Mouse (Mus musculus) adrenal gland, adult 18-20 months (tissue): ENCODE data around the gene Akr7a5. TPM values are rescaled to one million over a fixed set of nuclear protein-coding genes. Genes with fewer than 3 reads are reported as not detected.

Experiments used
- DNase-seq, 2 experiments: peaks; one replicate each; pipeline ENCODE4 v3.0.0; 2021 to 2022; ENCODE audit warnings: low spot score in 2 of 2
- microRNA-seq, 2 experiments: library from miRNA; unstranded; fragments of <30 nt; microRNA quantifications; one replicate each; pipeline ENCODE4 v1.2.0; 2021; ENCODE audit warnings: borderline number of aligned reads in 2 of 2
- total RNA-seq, 2 experiments: library from RNA; stranded (reverse); gene quantifications; 1 replicate in 1 of 2; 2 replicates in 1 of 2; pipeline ENCODE4 v1.2.3; 2021

The Akr7a5 gene
- total RNA-seq, 2 experiments from 2014 or later = 59.3 to 71.3 TPM

DNA sequence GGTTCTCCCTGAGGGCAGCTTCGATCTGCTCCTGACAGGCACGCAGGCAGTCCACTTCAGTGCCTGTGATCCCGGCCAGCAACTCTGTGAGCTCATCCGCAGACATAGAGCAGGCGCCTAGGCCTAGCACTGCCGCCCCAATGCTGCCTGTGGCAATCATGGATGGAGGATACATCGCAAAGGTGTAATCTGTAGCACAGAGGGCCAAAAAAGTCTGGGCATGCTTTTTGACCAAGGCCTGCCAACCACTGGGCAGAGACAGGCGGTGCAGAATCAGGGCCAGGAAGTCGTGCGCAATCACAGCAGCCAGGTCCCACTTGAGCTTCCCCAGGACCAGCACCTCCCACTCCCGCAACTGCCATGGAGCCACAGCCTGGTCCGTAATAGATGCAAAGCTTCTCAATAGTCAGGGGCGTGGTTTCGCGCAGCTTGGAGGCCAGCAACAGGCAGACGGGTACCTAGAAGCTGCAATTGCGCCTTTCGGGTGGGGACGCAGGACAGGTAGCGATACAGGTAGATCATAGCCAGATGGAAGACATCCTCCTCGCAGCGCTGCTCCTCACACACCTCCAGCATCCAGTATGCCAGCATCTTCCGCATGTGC lies 35.0 kb downstream of the Akr7a5 start:
- no peak for DNase-seq

DNA sequence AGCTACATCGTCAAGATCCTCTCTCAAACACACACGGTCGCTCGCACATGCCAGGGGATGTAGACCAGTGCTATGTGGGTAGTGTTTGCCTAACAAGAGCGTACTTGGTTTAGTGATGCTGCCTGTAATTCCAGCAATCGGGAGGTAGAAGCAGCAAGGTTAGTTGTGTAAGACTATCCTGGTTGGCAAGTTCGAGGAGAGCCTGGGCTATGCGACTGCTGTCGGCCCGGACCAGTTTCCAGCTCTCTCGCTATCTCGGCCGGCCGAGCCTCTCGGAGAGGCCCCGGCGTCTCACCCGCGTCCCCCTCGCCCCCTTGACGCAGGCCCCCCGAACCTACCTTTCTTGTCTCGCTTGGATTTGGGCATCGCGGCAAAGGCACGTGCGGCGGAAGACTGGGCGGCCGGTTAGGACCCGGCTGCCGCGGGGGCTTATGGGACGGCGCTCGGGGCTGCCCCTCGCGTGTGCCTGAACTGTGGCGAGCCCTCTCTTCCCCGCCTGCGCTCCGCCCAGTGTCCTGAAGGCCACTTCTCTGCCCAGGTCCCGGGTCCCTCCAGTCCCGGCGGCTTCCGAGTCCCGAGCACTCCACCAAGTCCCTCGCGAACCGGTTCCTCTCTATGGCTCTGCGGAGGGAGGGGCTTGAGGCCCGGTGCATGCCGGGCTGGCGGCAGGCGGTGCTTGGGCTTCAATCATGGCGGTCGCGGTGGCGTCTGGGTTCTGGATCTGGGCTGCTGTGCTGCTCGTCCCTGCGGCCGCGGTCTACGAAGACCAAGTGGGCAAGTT lies 41.6 kb downstream of the Akr7a5 start, which contains the start of the genes Mrto4, Emc1 and Ubr4:
Mrto4 (minus strand) TSS at position 646 of the 781 bp plus-strand sequence.
Emc1 (plus strand) TSS at position 657 of the 781 bp plus-strand sequence.
Ubr4 (plus strand) TSS at position 679 of the 781 bp plus-strand sequence.
- DNase-seq = peak; percentile 82

DNA sequence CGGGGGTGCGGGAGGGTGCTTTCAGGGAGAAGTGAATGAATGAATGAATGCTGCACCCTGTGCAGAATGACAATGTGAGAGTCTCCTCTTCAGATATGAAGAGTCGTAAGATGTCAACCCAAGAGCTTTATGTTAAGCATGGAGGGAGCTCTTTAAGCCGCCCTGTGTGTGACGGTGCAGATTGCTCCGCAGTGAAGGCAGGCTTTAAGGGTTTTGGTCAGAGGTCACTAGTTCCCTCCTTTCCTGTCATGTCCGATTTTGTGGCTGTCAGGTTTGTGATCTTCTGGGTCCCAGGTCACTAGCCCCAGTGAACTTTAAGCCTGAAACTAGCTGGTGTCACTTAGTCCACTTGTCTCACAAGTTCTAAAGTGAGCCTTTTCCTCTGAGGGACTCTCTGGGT lies 42.3 kb downstream of the Akr7a5 start:
- DNase-seq = no peak

DNA sequence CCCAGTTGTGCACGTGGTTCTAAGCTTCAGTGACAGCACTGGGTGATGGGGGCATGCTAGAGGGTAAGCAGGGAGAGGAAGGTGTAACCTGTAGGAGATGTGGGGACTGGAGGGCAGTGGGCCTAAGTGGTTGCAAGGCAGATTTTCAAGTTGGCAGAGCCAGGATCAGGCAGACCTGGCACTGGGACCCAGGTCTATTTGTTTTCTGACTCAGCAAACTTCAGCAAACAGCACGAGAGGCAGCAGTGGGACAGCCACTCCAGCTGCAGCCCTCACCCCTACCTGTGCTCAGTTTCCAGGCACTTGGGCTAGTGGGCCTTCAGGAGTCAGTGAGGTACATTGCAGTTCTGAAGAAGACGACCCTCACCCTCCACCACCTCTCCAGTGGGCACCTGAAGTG lies 46.7 kb downstream of the Akr7a5 start:
- no peak for DNase-seq

DNA sequence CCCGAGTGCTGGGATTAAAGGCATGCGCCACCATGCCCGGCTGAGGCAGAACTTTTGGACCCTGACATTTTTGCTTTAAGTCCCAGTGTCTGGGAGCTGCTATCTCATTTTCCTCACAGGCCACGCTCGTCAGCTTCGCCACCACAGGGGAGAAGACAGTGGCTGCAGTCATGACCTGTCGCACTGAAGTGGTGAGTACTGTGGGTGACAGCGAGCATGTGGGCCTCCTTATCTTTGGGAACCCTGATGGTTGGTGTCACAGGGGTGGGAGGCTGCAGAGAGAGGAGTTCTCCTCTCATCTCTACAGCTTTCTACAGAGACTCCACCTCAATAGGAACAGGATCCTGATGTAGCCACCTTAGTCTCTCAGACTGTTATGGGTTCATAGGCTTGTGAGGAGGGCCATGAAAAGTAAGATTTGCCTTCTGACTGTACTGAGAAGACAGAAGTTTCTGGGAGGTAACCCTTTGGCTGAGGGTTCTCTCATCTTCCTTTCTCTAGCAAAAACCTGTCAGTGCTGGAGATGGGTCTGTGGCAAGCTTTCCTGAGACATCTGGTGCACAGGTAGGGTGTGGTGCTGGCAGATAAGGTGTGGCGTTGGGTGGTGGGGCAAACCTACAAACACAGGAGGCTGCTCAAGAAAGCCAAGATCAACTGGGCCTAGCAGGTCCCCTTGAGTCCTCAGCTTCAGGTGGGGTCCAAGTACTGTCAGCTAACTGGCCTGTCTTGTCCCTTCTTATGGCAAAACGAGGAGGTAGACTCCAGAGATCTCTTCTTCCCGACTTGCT lies 50.4 kb downstream of the Akr7a5 start:
- DNase-seq = no peak

DNA sequence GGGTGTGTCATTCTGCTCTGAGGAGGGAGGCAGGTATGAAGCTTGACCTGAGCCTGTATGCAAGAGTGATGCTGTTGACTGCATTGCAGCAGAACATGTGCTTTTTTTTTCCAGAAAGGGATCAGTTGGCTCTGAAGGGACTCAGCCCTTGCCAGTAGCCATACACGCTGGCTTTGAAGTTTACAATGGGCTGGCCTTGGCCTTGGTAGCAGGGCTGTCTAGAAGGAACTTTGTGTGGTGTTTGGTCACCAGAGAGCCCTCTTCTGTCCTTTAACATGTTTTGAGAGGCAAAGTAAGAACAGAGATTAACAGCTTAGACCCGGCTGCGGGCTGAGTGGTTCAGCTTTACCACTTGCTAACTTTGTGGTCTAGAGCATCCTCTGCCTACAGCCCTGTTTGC lies 56.8 kb downstream of the Akr7a5 start:
- DNase-seq = no peak

Small RNA genes lying within 50 kb of the gene (microRNA-seq; reads per million reads assigned to microRNA genes)
- 0 reads per million in 2 experiments for gene Gm24245
- gene Gm25732 = 1.2 to 1.4 reads per million in 2 experiments

Other genes with a start within 250 kb of the Akr7a5 start
- under 1 TPM; 0.23 to 0.42 TPM for gene Htr6, start 235.2 kb upstream of the Akr7a5 start, total RNA-seq
- 10 to 100 TPM; 47.8 to 57.5 TPM for gene Nbl1, start 217.8 kb upstream of the Akr7a5 start, total RNA-seq
- 100 to 1,000 TPM; 380 to 443 TPM for gene Minos1, start 179.6 kb upstream of the Akr7a5 start, total RNA-seq
- 100 to 1,000 TPM; 351 to 362 TPM for gene Capzb, start 117.8 kb upstream of the Akr7a5 start, total RNA-seq
- gene Pqlc2, start within 50 bp of the Akr7a5 start, total RNA-seq = 1 to 10 TPM; 8.8 to 9.2 TPM
- 10 to 100 TPM; 58.8 to 60.6 TPM for gene Mrto4, start 41.8 kb downstream of the Akr7a5 start, total RNA-seq
- 10 to 100 TPM; 57.2 to 57.5 TPM for gene Emc1, start 41.8 kb downstream of the Akr7a5 start, total RNA-seq
- 100 to 1,000 TPM; 137 to 144 TPM for gene Ubr4, start 41.9 kb downstream of the Akr7a5 start, total RNA-seq
- gene Iffo2, start 219.8 kb downstream of the Akr7a5 start, total RNA-seq = 10 to 100 TPM; 13.0 to 13.5 TPM